Mouse (Mus musculus) forebrain, embryonic 15.5 days (tissue): ENCODE data around the gene Gdpd4. TPM values are rescaled to one million over a fixed set of nuclear protein-coding genes. Genes with fewer than 3 reads are reported as not detected.

Source experiments
- ATAC-seq: fragments of 200-750 bp; cut with Nextera tagmentation; replicated peaks from 2 replicates; pipeline ENCODE4 v1.8.0; 2017; ENCODE audit warnings: mild to moderate bottlenecking, moderate TSS enrichment, moderate library complexity
- H3K27ac ChIP-seq: fragments of 300-500 bp; sonication (generic); replicated peaks from 2 replicates; pipeline ENCODE4 v1.5.1; 2015; ENCODE audit warnings: mild to moderate bottlenecking, inconsistent platforms
- H3K27me3 ChIP-seq: fragments of 300-500 bp; sonication (generic); 2 replicates; pipeline ENCODE4 v1.6.1; 2015; ENCODE audit warnings: inconsistent platforms
- H3K36me3 ChIP-seq: fragments of 300-500 bp; sonication (generic); 2 replicates; pipeline ENCODE4 v1.6.1; 2015; ENCODE audit warnings: mild to moderate bottlenecking, inconsistent platforms
- H3K4me1 ChIP-seq: fragments of 300-500 bp; sonication (generic); 2 replicates; pipeline ENCODE4 v1.6.1; 2015; ENCODE audit warnings: inconsistent platforms
- H3K4me2 ChIP-seq: fragments of 300-500 bp; sonication (generic); replicated peaks from 2 replicates; pipeline ENCODE4 v1.6.1; 2015; ENCODE audit warnings: mild to moderate bottlenecking, inconsistent platforms
- H3K4me3 ChIP-seq: fragments of 300-500 bp; sonication (generic); 2 replicates; pipeline ENCODE4 v1.5.1; 2015; ENCODE audit warnings: mild to moderate bottlenecking, inconsistent platforms
- H3K9ac ChIP-seq: fragments of 300-500 bp; sonication (generic); replicated peaks from 2 replicates; pipeline ENCODE4 v1.6.1; 2015; ENCODE audit warnings: mild to moderate bottlenecking, inconsistent platforms
- H3K9me3 ChIP-seq: fragments of 300-500 bp; sonication (generic); 2 replicates; pipeline ENCODE4 v1.6.1; 2016; ENCODE audit warnings: inconsistent platforms
- WGBS: fragments of 180-500 bp; shearing (Covaris S2); methylation state at CpG from one replicate; pipeline ENCODE4 v1.1.7; 2015; ENCODE audit warnings: mixed read lengths; 5-methylcytosine and 5-hydroxymethylcytosine counted together
- polyA plus RNA-seq: library from polyadenylated mRNA; unstranded; fragments of >200 nt; fragmentation: Nextera tagmentation; extraction: Ambion mirVana; gene quantifications from 2 replicates; pipeline ENCODE4 v1.2.1, GENCODE M21; 2015

Gene Gdpd4
- polyA plus RNA-seq, 1 experiment from 2014 or later, result not detected

DNA sequence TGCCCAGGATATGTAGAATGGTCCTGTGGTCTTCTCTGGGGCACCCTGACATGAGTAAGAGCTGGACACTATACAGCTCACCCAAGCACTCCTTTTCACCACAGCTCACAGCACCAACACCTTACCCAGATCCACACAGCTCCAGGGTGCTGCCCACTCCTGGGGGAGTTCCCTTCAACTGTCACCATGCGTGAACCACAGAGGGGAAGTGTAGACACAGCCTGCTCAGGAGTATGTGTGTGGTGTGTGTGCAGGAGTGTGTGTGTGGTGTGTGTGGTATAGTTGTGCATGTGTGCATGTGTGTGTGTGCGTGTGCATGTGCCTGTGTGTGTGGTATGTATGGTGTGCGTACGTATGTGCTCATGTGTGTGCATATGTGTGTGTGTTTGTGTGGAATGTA is 176.1 kb downstream of the Gdpd4 start:
- no peaks in the 10 kb centered on the region for H3K9me3 ChIP-seq
- no peak overlapping the region for H3K4me3 ChIP-seq
- no peaks in the 10 kb centered on the region for H3K4me1 ChIP-seq
- H3K27me3 ChIP-seq, result no peaks in the 10 kb centered on the region
- 97% methylated on average over 4 of the region's 4 CpGs for WGBS
- no peak for ATAC-seq
- no peak overlapping the region for H3K27ac ChIP-seq
- H3K36me3 ChIP-seq, result peaks cover 16% of the 10 kb centered on the region
- no peak overlapping the region for H3K9ac ChIP-seq
- H3K4me2 ChIP-seq, result no peak overlapping the region

DNA sequence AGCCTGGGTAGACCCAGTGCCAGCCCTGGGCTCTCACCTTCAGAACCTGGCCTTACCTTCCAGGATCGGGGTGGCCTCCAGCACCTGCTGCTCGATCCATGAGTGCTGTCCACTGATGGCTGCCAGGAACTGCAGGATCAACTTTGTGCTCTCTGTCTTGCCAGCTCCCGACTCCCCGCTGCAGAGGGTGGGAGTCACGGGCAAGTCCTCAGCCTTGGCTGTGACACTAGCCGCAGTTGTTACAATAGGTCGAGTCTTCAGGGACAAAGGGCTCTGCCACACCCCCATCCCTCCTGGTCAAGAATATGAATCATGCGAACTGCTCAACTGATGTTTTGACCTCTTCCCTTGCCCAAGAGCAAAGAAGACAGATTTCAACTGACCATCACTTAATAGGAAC is 177.8 kb downstream of the Gdpd4 start:
- Histone ChIP-seq H3K9me3 (no peaks in the 10 kb centered on the region), H3K27me3 (no peaks in the 10 kb centered on the region), H3K4me3 (no peak overlapping the region), H3K27ac (no peak overlapping the region), H3K36me3 (peaks cover 16% of the 10 kb centered on the region), H3K9ac (no peak overlapping the region), H3K4me2 (no peak overlapping the region), H3K4me1 (peaks cover 6% of the 10 kb centered on the region)
- ATAC-seq, result no peak
- 94% methylated on average over 8 of the region's 8 CpGs for WGBS

Other genes starting within 250 kb of the Gdpd4 start
- gene Clns1a, start 223.3 kb upstream of the Gdpd4 start, polyA plus RNA-seq, result 203 and 204 TPM in 2 replicates
- 7.6 and 9.7 TPM in 2 replicates for gene Aqp11, start 181.7 kb upstream of the Gdpd4 start, polyA plus RNA-seq
- gene Pak1, start 131.4 kb upstream of the Gdpd4 start, polyA plus RNA-seq, result 132 and 143 TPM in 2 replicates
- 15.8 and 15.9 TPM in 2 replicates for gene Myo7a, start 199.6 kb downstream of the Gdpd4 start, polyA plus RNA-seq
- 0.46 and 0.47 TPM in 2 replicates for gene Omp, start 225.5 kb downstream of the Gdpd4 start, polyA plus RNA-seq